Mouse (Mus musculus) frontal cortex, postnatal 10 days (tissue): ENCODE data around the gene Kifap3.
"Not testable (repeated sequence)": the region's sequence is repeated elsewhere in the genome, so short reads cannot be mapped to it uniquely, and the experiment has no call there.

Source experiments
- DNase-seq, 2 experiments: peaks; one replicate each; pipeline ENCODE4 v3.0.0; 2022; ENCODE audit warnings: low spot score in 2 of 2, mixed read lengths in 1 of 2

Kifap3 gene

GRCm38 (mm10) chr1:163779336-163780115, at the start of gene Kifap3:
Gene Kifap3, plus strand, starts transcription at chr1:163779583.
- DNase-seq = peak; percentile 97 to 98

GRCm38 (mm10) chr1:163731166-163731565, 48.2 kb upstream of the Kifap3 start:
- not testable (repeated sequence) for DNase-seq

- no peak for DNase-seq
Measured at GRCm38 (mm10) chr1:163736441-163737238, 42.7 kb upstream of the Kifap3 start.

- DNase-seq = no peak
Measured at GRCm38 (mm10) chr1:163737239-163737533, 42.2 kb upstream of the Kifap3 start.

GRCm38 (mm10) chr1:163751360-163751992, 27.9 kb upstream of the Kifap3 start:
- no peak for DNase-seq

GRCm38 (mm10) chr1:163757462-163758207, 21.7 kb upstream of the Kifap3 start:
- DNase-seq = no peak

GRCm38 (mm10) chr1:163783577-163783976, 4.2 kb downstream of the Kifap3 start:
- DNase-seq = not testable (repeated sequence)

- no peak for DNase-seq
Measured at GRCm38 (mm10) chr1:163821365-163821764, 42.0 kb downstream of the Kifap3 start.

GRCm38 (mm10) chr1:163829482-163829881, 50.1 kb downstream of the Kifap3 start:
- no peak for DNase-seq

GRCm38 (mm10) chr1:163834066-163834465, 54.7 kb downstream of the Kifap3 start:
- DNase-seq = no peak

GRCm38 (mm10) chr1:163835062-163835461, 55.7 kb downstream of the Kifap3 start:
- no peak for DNase-seq

GRCm38 (mm10) chr1:163838482-163838881, 59.1 kb downstream of the Kifap3 start:
- not testable (repeated sequence) for DNase-seq

GRCm38 (mm10) chr1:163840555-163840954, 61.2 kb downstream of the Kifap3 start:
- DNase-seq = no peak

GRCm38 (mm10) chr1:163842238-163842637, 62.9 kb downstream of the Kifap3 start:
- DNase-seq = no peak

- DNase-seq = no peak
Measured at GRCm38 (mm10) chr1:163843899-163844298, 64.5 kb downstream of the Kifap3 start.

- DNase-seq = no peak
Measured at GRCm38 (mm10) chr1:163852884-163853560, 73.6 kb downstream of the Kifap3 start.

- DNase-seq = no peak
Measured at GRCm38 (mm10) chr1:163858420-163858819, 79.0 kb downstream of the Kifap3 start.

GRCm38 (mm10) chr1:163861538-163861937, 82.2 kb downstream of the Kifap3 start:
- no peak for DNase-seq

- no peak for DNase-seq
Measured at GRCm38 (mm10) chr1:163873158-163873557, 93.8 kb downstream of the Kifap3 start.

GRCm38 (mm10) chr1:163889629-163890028, 110.2 kb downstream of the Kifap3 start:
- no peak for DNase-seq

GRCm38 (mm10) chr1:163893294-163893693, 113.9 kb downstream of the Kifap3 start:
- DNase-seq = no peak
